Mouse (Mus musculus) kidney, adult 2 months (tissue): ENCODE measurements at regions not wholly inside any gene's neighbourhood (a gene's known extent, or its start where the extent isn't known, plus 50 kb on each side); places are given as distances from the start of the nearest gene placed in this dataset.

ENCODE experiments used
- CTCF ChIP-seq: fragments of 200-500 bp; conservative IDR thresholded peaks from 2 replicates; pipeline ENCODE4 v1.5.1; 2011; ENCODE audit warnings: low read depth, mild to moderate bottlenecking, control low read depth, low read length, moderate library complexity, mixed read lengths; ENCODE audit not compliant: insufficient read depth, insufficient read length
- POLR2A ChIP-seq: fragments of 200-500 bp; IDR thresholded peaks from one replicate; pipeline ENCODE4 v1.6.1; 2011; ENCODE audit warnings: low read depth, low read length, control low read depth

GRCm38 (mm10) chr2:160138091-160138490 lies 195.9 kb downstream of the Gm826 start:
- TF ChIP-seq POLR2A, result no peak
- no peak for TF ChIP-seq CTCF
